Mouse (Mus musculus) midbrain, embryonic 10.5 days (tissue): ENCODE data around the gene Mgat3. TPM values are rescaled to one million over a fixed set of nuclear protein-coding genes. Genes with fewer than 3 reads are reported as not detected.

ENCODE experiments used
- DNase-seq: peaks from one replicate; pipeline ENCODE4 v3.0.0-alpha.2; 2017; ENCODE audit warnings: low spot score
- H3K27ac ChIP-seq: fragments of 300-500 bp; sonication (generic); replicated peaks from 2 replicates; pipeline ENCODE4 v1.5.1; 2016; ENCODE audit warnings: mild to moderate bottlenecking
- H3K27me3 ChIP-seq: fragments of 300-500 bp; sonication (generic); 2 replicates; pipeline ENCODE4 v1.6.1; 2016; ENCODE audit warnings: low read depth, mild to moderate bottlenecking; ENCODE audit not compliant: poor library complexity, severe bottlenecking
- H3K36me3 ChIP-seq: fragments of 300-500 bp; sonication (generic); 2 replicates; pipeline ENCODE4 v1.6.1; 2016; ENCODE audit warnings: mild to moderate bottlenecking, moderate library complexity
- H3K4me1 ChIP-seq: fragments of 300-500 bp; sonication (generic); 2 replicates; pipeline ENCODE4 v1.6.1; 2016
- H3K4me3 ChIP-seq: fragments of 300-500 bp; sonication (generic); 2 replicates; pipeline ENCODE4 v1.5.1; 2016; ENCODE audit warnings: mild to moderate bottlenecking, moderate library complexity
- H3K9me3 ChIP-seq: fragments of 300-500 bp; sonication (generic); replicated peaks from 2 replicates; pipeline ENCODE4 v1.6.1; 2016; ENCODE audit warnings: mild to moderate bottlenecking
- WGBS: fragments of 180-500 bp; shearing (Covaris S2); methylation state at CpG from one replicate; pipeline ENCODE4 v1.1.7; 2016; 5-methylcytosine and 5-hydroxymethylcytosine counted together
- polyA plus RNA-seq: library from polyadenylated mRNA; unstranded; fragments of >200 nt; fragmentation: Nextera tagmentation; extraction: Ambion mirVana; gene quantifications from 2 replicates; pipeline ENCODE4 v1.2.1, GENCODE M21; 2016

Mgat3 gene
- polyA plus RNA-seq, 1 experiment from 2014 or later = 5.9 TPM

GRCm38 (mm10) chr15:80191585-80192245 lies 18.2 kb downstream of the Mgat3 start:
- 80% methylated on average over 8 of the region's 8 CpGs for WGBS
- no peak overlapping the region for H3K4me3 ChIP-seq
- no peaks in the 10 kb centered on the region for H3K27me3 ChIP-seq
- H3K4me1 ChIP-seq = peaks cover 19% of the 10 kb centered on the region
- no peak for DNase-seq
- no peaks in the 10 kb centered on the region for H3K9me3 ChIP-seq
- no peak overlapping the region for H3K27ac ChIP-seq
- H3K36me3 ChIP-seq = no peaks in the 10 kb centered on the region; the same call in 1 of the 2 replicates

- Histone ChIP-seq H3K36me3 (peaks cover 2% of the 10 kb centered on the region; the same call in 1 of the 2 replicates), H3K27ac (no peak overlapping the region), H3K27me3 (no peaks in the 10 kb centered on the region), H3K4me3 (no peak overlapping the region), H3K4me1 (peaks cover 19% of the 10 kb centered on the region), H3K9me3 (no peaks in the 10 kb centered on the region)
- WGBS = 84% methylated on average over 6 of the region's 6 CpGs
- no peak for DNase-seq
These were observed 18.7 kb downstream of the Mgat3 start for GRCm38 (mm10) chr15:80192246-80192585.

- H3K4me1 ChIP-seq = peaks cover 19% of the 10 kb centered on the region
- H3K9me3 ChIP-seq = peaks cover 6% of the 10 kb centered on the region; the same call in 1 of the 2 replicates
- no peak overlapping the region for H3K4me3 ChIP-seq
- H3K36me3 ChIP-seq = peaks cover 8% of the 10 kb centered on the region
- no peak overlapping the region for H3K27ac ChIP-seq
- no peaks in the 10 kb centered on the region for H3K27me3 ChIP-seq
- DNase-seq = no peak
- 83% methylated on average over 7 of the region's 7 CpGs for WGBS
These were observed 19.3 kb downstream of the Mgat3 start for GRCm38 (mm10) chr15:80192847-80193246.

GRCm38 (mm10) chr15:80199556-80199955 lies 26.0 kb downstream of the Mgat3 start:
- WGBS = 68% methylated on average over 2 of the region's 2 CpGs
- H3K4me1 ChIP-seq = no peaks in the 10 kb centered on the region
- H3K9me3 ChIP-seq = peaks cover 10% of the 10 kb centered on the region; the same call in 1 of the 2 replicates
- peaks cover 15% of the 10 kb centered on the region for H3K36me3 ChIP-seq
- H3K27ac ChIP-seq = no peak overlapping the region
- no peak for DNase-seq
- no peaks in the 10 kb centered on the region for H3K27me3 ChIP-seq
- H3K4me3 ChIP-seq = no peak overlapping the region

- Histone ChIP-seq H3K4me3 (no peak overlapping the region), H3K36me3 (peaks cover 13% of the 10 kb centered on the region), H3K4me1 (no peaks in the 10 kb centered on the region), H3K9me3 (peaks cover 10% of the 10 kb centered on the region; the same call in 1 of the 2 replicates), H3K27me3 (no peaks in the 10 kb centered on the region), H3K27ac (no peak overlapping the region)
- DNase-seq = no peak
- 86% methylated on average over 6 of the region's 6 CpGs for WGBS
These were observed 28.7 kb downstream of the Mgat3 start for GRCm38 (mm10) chr15:80202111-80202775.

- H3K27ac ChIP-seq = no peak overlapping the region
These were observed 29.9 kb downstream of the Mgat3 start for GRCm38 (mm10) chr15:80203406-80203805.

GRCm38 (mm10) chr15:80206057-80206565 lies 32.6 kb downstream of the Mgat3 start:
- 87% methylated on average over 3 of the region's 3 CpGs for WGBS
- Histone ChIP-seq H3K36me3 (peaks cover 7% of the 10 kb centered on the region), H3K27ac (no peak overlapping the region), H3K4me1 (peaks cover 9% of the 10 kb centered on the region), H3K9me3 (no peaks in the 10 kb centered on the region), H3K4me3 (no peak overlapping the region), H3K27me3 (no peaks in the 10 kb centered on the region)
- DNase-seq = no peak

More at GRCm38 (mm10) chr15:80203406-80203805, 29.9 kb downstream of the Mgat3 start:
- no peak overlapping the region for H3K4me3 ChIP-seq
- no peak for DNase-seq
- H3K36me3 ChIP-seq = peaks cover 1% of the 10 kb centered on the region; the same call in 1 of the 2 replicates
- peaks cover 5% of the 10 kb centered on the region for H3K4me1 ChIP-seq
- WGBS = 39% methylated on average over 4 of the region's 4 CpGs
- H3K27me3 ChIP-seq = no peaks in the 10 kb centered on the region
- H3K9me3 ChIP-seq = no peaks in the 10 kb centered on the region

- peaks cover 30% of the 10 kb centered on the region for H3K36me3 ChIP-seq
- H3K4me1 ChIP-seq = peaks cover 9% of the 10 kb centered on the region
- no peaks in the 10 kb centered on the region for H3K27me3 ChIP-seq
- 11% methylated on average over 4 of the region's 4 CpGs for WGBS
- H3K4me3 ChIP-seq = no peak overlapping the region
- H3K27ac ChIP-seq = 0 out of 2 replicates have a peak overlapping the region, but pooled peaks have one; percentile 13
- H3K9me3 ChIP-seq = no peaks in the 10 kb centered on the region
- DNase-seq = no peak
These were observed 34.9 kb downstream of the Mgat3 start for GRCm38 (mm10) chr15:80208446-80208845.

- Histone ChIP-seq H3K9me3 (no peaks in the 10 kb centered on the region), H3K36me3 (peaks cover 30% of the 10 kb centered on the region), H3K4me3 (no peak overlapping the region), H3K27ac (no peak overlapping the region), H3K27me3 (no peaks in the 10 kb centered on the region), H3K4me1 (peaks cover 9% of the 10 kb centered on the region)
- DNase-seq = no peak
These were observed 40.2 kb downstream of the Mgat3 start for GRCm38 (mm10) chr15:80213688-80214087.

GRCm38 (mm10) chr15:80215716-80216479 lies 42.4 kb downstream of the Mgat3 start:
- Histone ChIP-seq H3K27me3 (no peaks in the 10 kb centered on the region), H3K4me1 (peaks cover 15% of the 10 kb centered on the region), H3K9me3 (no peaks in the 10 kb centered on the region), H3K27ac (no peak overlapping the region), H3K4me3 (no peak overlapping the region), H3K36me3 (peaks cover 25% of the 10 kb centered on the region)
- DNase-seq = no peak
- 19% methylated on average over 10 of the region's 10 CpGs for WGBS

- Histone ChIP-seq H3K36me3 (peaks cover 20% of the 10 kb centered on the region), H3K27ac (no peak overlapping the region), H3K27me3 (no peaks in the 10 kb centered on the region), H3K4me1 (peaks cover 15% of the 10 kb centered on the region), H3K4me3 (no peak overlapping the region), H3K9me3 (no peaks in the 10 kb centered on the region)
- DNase-seq = no peak
- WGBS = 69% methylated on average over 9 of the region's 9 CpGs
These were observed 42.9 kb downstream of the Mgat3 start for GRCm38 (mm10) chr15:80216480-80216820.

GRCm38 (mm10) chr15:80217476-80217875 lies 44.0 kb downstream of the Mgat3 start:
- DNase-seq = no peak
- 89% methylated on average over 10 of the region's 10 CpGs for WGBS
- Histone ChIP-seq H3K4me3 (no peak overlapping the region), H3K36me3 (peaks cover 10% of the 10 kb centered on the region), H3K27ac (no peak overlapping the region), H3K27me3 (no peaks in the 10 kb centered on the region), H3K4me1 (peaks cover 15% of the 10 kb centered on the region), H3K9me3 (no peaks in the 10 kb centered on the region)
